Mouse (Mus musculus): ENCODE measurements around the gene Casz1.
A peak's percentile ranks its signal among the peaks of the same experiment; 100 is the strongest.

Gene Casz1

DNA sequence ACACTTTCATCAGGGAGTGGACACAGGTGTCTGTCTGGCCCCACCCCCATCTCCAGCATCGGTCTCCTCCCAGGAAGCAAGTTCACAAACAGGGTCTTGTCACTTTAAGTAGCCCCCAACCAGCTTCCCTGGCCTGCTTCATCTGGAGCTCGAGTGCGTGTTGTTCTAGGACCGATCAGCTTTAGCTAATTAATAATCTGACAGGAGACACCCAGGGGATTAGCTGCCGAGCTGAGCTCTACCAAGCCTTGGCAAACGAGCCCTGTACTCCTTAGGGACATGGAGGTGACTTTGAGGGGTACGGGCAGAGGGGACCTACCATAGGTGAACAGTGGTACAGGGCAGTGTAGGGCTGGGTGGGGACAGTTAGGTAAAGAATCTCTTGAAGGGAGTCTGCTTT lies 40.7 kb downstream of the Casz1 start:
- no peak for DNase-seq (ENCODE audit: low spot score)

DNA sequence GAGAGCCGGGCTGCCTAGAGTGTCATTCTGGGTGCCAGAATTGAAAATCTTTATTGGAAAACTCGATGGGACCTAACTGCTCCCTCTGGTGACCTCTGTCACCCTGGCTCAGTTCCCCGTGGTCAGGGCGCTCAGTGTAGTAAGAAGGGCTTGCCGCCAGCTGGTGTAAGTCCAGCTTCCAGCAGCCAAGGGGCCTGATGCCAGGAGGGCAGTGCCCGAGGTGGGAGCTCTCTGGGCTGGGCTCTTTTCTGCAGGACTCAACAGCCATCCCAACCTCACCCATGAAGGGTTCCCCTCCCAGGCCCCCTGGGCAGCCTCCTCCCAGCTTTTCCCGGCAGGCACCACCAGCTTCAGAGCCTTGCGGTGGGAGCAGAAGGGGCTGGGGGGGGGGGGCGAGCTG lies 42.0 kb downstream of the Casz1 start:
- DNase-seq (ENCODE audit: low spot score): peak; percentile 55

DNA sequence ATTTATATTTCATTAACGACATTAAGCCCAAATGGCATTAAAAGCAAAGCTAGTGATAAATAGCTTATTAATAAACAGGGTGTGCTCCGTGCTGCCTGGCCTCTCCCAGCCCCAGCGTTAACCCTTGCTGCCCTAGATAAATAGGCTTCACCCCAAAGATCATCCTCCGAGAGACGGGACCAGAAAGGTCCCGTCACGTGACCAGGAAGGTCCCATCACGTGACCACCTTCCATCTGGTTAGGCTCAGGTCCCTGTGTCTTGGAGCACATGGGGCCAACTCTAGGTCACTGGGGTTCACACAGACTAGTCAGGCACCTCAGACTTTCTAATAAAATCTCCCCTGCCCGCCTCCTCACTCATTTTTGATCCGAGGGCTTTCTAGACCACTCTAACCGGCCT lies 42.5 kb downstream of the Casz1 start:
- no peak for DNase-seq (ENCODE audit: low spot score)

DNA sequence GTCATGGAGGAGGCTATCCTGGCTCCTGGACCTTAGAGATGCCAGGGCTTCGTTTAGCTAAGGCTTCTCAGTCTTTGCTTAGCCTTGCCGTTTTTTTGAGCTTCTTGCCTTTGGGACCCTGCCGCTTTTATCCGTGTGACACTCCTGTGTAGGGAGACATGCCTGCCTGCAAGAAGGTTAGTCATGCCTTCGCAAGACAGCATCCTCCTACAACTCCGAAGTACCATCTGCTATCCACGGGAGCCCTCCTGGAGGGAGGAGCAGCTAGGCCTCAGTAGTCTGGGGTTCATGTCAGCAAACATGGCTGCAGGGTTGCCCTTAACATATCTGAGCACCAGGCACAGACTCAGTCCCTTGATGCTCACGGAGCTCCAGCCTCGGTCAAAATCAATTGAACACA lies 43.4 kb downstream of the Casz1 start:
- DNase-seq (ENCODE audit: low spot score): no peak

DNA sequence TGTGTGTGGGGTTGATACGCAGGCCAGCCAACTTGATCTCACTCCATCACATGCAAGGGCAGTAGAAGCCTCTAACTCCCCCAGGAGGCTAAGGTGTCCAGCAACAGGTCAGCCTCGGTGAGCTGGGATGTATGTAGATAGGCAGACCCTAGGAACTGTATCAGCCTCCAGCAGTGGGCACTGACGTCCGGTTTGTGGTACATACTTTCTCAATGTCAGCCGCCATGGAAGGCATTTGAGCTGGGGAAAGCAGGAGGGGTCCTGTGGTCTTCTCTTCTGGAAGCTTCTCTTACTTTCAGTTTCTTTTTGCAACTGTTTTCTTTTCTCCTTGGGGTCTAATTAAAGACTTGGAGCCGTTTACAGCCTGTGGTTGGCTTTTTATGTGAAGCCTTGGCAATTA lies 45.2 kb downstream of the Casz1 start:
- no peak for DNase-seq (ENCODE audit: low spot score)

DNA sequence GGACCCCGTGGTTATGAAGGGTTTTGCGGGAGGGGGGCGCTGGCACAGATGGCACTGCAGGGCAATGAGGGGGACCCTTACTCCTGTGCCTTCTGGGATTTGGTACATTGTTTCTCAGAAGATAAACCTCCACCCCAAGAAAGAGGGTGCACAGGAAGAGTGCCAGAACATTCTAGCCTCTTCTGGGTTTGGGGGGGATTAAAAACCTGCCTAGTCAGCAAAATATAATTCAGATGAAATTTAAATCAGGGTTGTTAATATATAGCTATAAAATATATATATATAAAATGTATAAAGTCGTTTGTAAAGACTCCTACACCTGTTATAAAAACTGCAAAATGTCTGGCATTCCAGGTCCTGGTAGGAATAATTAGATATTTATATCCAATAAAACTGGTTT lies 48.8 kb downstream of the Casz1 start:
- DNase-seq (ENCODE audit: low spot score): no peak

DNA sequence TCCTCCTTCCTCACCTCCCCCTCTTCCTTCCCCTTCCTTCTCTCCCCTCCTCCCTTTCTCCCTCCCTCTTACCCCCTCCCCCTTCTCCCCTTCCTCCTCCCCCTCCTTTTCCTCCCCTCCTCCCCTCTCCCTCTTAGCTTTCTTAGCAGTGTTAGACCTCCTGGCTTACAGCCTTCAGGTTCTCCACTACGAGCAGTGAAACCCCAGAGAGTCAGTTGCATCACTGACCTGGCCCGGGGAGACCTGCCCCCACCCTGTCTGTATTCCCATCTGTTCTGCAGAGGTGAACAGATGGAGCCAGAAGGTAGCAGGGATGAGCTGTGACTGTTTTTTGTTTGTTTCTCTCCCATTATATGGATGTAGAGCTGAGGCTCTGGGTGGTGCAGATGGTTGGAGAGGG lies 49.9 kb downstream of the Casz1 start:
- DNase-seq (ENCODE audit: low spot score): no peak

DNA sequence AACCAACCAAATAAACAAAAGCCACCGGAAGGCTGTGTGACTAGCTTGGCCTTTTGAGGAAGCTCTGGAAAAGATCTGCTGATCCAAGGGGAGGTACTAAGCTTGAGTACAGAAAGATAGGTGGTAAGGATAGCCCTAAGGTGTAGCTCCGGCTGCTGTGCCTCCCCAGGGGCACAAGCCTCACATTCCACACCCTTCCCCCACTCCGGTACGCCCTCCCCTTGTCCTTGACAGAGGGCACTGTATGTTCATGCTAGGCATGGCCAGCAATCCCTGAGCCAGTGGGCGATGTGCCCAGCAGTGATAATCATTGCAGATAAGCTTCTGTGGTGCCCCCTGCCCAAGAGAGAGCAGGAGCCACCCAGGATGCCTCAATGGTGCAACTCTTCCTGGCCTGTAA lies 51.3 kb downstream of the Casz1 start:
- no peak for DNase-seq (ENCODE audit: low spot score)

DNA sequence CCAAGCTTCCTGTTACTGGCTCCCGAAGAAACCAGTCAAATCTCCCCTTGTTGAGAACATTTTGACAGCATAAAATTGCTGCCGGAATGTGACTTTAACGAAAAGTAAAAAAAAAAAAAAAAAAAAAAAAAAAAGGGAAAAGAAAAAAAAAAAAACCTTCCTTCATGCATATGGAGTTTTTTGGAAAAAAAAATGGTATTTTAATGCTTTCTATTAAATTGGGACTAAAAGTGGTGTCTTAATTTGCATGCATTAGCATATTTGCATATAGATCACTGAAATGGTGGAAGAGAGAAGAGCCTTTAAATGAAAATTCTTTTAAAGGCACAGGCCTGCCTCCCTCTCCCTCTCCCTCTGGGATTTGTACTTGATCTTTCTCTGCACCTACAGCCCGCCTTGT lies 52.0 kb downstream of the Casz1 start:
- DNase-seq (ENCODE audit: low spot score): no peak

DNA sequence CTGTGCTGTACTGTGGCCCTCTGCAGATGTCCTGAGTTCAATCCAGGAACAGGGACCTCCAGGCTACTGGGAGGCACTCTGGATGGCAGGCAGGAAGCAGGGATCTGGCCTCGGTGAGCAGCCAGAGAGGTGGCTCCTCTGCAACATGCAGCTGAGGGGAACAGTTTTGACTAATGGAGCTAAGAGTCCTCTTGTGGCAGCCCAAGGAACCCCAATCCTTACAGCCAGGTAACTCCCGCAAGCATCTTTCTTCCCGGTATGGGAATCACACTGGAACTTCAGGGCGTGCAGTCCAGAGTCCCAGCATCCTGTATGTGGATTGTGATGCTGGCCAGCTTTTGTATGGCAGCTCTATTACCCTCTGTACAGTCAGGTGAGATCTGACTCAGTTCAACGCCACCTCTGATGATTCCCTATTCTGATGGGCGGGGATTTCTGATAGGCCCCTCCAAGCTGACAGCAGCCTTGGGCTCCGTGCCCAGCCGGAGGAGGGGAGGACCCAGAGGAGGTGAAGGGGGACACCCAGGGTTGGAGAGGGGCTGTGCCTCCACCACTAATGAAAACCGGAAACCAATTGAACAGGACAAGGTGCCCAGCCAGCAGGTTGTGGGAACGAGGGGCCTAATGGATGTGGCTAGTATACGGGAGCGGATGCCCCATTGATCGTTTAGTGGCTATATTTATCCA lies 53.3 kb downstream of the Casz1 start:
- DNase-seq (ENCODE audit: low spot score): no peak

DNA sequence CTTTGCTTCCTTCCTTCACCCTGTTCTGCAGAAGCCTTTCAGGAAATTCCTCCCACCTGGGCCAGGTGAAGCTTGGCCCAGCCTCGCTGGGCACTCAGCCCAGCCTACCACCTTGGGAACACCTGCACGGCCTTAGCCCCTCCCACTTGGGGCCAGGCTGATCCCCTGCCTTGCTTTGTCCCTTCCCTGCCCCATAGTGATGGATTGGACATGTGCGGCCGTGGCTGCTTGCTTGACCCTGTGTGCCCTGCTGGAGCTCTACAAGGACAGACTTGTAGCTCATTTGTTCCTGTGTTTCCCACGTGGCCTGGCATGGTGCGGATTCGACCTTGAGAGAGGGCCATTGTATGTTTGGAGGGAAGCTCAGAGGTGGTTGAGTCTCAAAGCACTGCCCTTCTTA lies 54.0 kb downstream of the Casz1 start:
- DNase-seq (ENCODE audit: low spot score): no peak

DNA sequence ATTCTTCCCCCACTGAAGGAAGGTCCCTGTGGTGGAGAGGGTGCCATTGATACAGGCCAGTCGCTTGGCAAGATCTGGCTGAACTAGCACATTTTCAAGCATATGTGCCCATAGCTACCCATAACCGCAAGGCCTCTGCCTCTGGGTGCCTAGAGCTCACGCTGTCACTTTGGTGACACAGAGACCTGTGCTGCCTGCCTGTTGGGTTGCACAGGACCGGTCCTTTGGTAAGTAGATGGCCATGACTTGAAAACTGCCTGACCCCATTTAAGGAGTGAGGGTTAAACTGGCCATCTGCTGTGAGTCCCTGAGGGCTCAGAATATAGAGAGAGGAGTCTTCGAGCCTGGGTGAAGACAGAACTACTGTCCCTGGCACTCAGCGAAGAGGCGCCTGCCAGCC lies 55.2 kb downstream of the Casz1 start:
- no peak for DNase-seq (ENCODE audit: low spot score)

DNA sequence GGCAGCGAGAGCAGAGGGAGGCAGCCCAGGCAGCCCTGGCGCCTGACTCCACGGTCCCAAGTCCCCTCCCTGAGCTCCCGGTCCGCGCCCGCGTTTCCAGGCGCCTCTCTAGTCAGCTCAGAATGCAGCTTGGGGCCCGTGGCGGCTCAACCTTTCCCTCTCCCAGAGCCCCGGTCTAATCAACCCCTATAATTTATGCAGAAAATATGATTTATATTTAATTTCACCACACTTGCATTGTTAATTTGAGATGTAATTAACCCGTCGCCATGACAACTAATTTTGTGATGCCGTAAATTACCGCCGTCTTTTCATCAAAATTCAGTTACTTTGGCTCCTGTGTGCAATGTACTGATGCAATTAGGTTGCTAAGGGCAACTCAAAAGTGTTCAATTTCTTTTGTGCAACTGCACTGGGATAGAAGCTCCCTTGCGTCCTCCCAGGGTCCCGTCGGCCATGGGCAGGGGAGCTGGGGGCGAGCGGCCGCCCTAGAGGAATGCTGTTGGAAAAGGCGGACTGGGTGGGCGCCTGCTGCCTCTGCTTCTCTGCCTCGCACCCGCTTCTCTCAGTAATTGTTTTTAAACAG lies 55.8 kb downstream of the Casz1 start:
- DNase-seq (ENCODE audit: low spot score): peak; percentile 70

DNA sequence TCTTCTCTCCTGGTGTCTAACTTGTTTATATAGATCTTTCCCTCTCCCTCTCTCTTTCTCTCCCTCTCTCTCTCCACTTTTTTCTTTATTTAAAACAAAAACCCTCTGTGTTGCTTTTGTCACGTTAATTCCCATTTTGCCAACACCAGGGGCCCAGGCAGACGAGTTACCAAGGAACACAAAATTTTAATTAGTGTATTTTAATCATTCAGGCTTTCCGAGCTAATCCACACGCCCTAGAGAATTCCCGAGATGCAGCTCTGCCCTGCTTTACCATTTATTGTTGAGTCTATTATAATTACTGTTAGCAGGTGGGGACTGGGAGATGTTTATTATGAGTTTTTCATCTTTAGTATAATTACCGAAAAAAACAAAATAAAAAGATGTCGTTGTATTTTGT lies 56.4 kb downstream of the Casz1 start:
- no peak for DNase-seq (ENCODE audit: low spot score)

DNA sequence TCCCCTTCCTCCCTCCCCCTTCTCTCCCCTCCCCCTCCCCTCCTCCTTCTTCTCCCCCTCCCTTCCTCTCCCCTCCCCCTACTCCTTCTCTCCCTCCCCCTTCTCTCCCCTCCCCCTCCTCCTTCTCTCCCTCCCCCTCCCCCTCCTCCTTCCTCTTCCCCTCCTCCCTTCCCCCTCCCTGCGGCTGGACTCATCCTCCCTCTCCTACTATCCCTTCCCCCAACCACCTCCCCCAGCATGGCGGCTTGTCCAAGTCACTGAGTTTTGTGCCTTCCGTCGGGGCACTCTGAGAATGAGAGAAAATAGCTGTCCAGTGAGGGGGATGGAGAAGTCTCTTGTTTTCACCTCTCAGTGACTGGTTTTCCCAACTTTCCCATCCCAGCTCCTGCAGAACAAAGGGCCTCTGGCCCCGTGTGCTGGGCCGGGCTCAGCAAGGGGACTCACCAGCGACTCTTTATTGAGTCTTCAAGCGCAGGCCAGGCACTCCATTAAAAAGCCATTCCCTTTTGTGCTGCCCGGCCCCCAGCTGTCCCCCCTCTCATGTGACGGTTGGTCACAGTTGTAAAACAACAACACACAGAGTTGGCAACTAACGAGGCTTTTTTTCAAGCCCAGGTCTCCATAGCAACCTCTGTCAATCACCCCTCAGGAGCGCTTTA lies 62.7 kb downstream of the Casz1 start:
- no peak for DNase-seq (ENCODE audit: low spot score)

DNA sequence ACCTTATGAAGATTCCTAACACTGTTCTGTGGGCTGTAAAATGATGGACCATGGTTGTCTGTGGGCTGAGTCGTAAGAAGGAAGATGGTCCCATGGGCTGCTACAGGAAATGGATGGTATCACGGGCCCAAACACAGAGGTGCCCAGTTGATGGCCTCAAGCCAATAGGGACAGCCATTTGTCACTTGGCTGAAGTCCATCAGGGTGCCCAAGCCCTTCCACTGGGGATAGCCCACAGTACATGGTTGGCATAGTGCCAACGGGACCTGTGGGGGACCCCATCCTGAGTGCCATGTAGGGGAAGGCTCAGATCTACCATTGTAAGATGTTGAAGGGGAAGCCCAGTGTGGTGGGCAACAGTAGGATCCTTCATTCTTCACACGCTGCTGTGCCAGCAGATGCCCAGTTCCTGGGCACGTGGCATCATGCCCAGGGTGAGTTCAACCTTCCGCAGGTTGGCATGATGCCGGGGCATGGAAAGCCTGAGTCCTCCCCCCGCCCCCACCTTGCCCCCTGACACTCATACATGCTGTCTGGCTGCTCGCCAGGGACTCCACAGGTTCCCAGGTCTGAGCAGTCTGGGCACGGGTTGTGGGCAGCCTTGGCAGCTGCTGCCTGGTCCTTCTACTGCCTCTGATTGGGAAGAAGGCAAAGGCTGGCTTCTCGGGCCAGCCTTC lies 63.6 kb downstream of the Casz1 start:
- peak; percentile 92 for DNase-seq (ENCODE audit: low spot score)

DNA sequence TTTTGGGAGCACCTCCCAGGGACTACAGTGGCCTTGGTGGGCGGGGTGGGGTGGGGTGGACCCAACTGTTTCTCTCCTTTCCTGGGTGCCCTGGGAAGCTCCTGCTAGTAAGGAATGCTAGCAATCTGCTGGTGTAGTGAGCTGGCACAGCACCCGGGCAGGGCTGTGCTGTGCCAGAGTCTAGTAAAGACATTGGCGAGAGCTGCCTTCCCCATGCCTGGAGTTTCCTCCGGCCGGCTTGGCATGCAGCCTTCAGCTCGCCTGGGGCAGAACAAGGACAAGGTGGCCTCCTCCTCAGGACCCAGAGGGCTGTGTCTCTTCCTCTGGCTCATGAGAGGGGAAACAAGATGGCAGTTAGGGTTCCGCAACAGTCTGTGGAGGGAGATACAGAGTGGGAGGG lies 65.3 kb downstream of the Casz1 start:
- no peak for DNase-seq (ENCODE audit: low spot score)

DNA sequence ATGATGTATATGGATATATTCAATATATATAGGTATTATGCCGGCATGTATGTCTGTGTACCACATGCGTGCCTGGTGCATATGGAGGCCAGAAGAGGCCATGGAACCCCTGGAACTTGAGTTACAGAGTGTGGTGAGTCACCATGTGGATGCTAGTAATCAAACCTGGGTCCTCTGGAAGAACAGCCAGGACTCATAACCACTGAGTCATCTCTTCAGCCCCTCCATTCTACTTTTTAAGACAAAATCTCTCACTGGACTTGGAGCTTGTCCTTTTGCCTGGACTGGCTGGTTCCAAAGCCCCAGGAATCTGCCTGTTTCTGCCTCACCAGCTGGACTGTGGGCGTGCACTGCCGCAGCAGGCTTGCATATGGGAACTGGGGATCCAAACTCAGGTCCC lies 66.3 kb downstream of the Casz1 start:
- DNase-seq (ENCODE audit: low spot score): no peak

DNA sequence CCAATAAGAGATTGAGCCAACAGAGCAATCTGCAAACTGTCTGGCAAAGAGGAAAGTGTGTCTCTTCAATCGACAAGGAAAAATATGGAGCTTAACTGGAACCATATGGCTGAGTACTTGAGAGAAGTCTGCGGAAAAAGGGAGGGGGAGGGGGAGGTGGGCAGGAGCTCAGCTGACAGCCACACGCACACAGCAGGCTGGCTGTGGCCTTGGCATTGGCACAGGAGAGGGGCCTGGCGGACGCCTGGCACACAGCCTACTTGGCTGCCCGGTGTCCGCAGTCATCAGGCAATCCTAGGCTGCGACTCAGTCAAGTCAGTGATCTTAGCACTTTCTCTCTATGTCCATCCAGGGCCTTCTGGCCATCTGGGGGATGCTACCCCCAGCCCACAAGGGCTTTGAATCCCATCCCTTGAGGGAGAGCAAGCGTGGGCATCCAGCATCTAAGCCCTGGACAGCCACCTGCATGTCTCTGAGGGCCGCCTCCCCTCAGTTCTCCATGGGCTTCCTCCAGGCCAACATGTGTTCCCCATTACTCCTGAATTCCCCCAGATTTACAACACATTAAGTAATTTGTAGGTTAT lies 67.6 kb downstream of the Casz1 start:
- peak; percentile 90 for DNase-seq (ENCODE audit: low spot score)

DNA sequence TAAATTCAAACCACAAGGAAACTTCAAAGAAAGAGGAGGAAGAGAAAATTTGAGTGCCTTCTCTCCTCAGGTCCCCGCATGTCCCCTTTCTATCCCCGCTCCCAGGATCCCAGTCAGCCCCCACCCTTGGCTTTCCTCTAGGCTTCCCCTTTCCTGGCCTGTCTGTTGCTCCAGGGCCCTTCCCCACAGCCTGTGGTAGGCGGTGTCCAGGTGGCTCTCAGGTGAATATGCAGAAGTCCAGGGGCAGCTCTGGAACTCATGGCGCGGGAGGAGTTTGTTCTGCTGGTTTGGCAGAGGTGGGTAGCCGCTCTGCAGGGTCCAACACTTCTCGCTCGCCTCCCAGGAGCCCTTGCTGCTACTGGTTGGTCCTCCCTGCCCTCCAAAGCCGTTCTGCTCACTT lies 68.1 kb downstream of the Casz1 start:
- no peak for DNase-seq (ENCODE audit: low spot score)

DNA sequence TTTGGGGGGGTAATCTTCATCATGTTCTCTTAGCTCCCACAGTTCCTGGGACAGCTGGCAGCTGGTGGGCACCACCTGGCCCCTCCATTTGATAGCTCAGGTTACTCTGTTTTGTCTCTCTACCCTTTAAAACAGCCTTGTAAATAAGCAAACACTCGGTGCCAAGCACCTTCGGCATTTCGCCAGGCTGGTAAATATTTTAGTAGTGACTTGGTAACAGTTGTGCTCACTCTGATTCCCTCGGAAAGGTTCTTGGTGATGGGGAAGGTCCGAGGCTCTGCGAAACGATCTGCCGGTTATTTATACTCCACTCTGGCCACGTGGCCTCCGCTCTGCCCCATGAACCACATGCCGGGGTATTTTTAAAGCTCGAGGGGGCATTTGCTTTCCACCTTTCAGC lies 68.6 kb downstream of the Casz1 start:
- DNase-seq (ENCODE audit: low spot score): no peak

DNA sequence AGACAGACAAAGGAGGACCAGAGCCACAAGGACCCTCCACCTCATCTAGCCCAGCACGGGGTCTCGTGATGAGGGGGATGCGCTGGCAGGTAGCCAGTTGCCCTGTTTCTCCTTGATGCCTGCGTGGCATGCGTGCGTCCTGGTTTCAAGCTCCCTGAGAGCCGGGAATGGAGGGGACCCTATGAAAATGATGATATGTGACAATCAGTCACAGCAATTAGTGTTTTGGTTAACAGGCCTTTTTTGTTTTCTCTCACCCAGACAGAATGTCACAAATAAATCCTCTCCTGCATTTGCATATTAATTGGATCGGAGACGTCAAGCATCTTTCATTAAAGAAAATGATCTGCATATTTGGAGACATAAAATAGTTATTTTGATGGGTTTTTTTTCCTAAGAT lies 71.9 kb downstream of the Casz1 start:
- DNase-seq (ENCODE audit: low spot score): no peak

DNA sequence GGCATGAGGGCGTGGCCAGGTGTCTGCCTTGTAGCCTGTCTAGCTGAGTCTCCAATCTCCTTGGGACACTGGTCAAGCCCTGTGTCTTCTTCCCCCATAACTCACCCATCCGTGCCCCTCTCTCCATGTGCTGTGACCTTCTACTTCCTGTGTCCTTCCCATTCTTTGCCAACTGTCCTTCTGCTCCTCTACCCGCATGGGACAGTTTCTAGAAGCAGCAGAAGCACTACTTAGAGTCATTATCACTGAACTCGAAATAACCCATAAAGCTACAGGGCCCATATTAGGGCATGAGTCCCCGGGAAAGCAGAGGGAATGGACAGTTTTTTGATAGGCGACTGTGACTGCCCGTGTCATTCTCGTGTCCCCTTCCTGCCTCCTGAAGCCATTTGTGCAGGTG lies 72.6 kb downstream of the Casz1 start:
- no peak for DNase-seq (ENCODE audit: low spot score)

Data from MN1 (cell line).